In genomic region chr9:65288252-65288651, GRCm38 (mm10) we compare ENCODE assay signal across 9 mouse cellular contexts. TPM values are rescaled to one million over a fixed set of nuclear protein-coding genes. Genes with fewer than 3 reads are reported as not detected.
"Had no signal": no experiment of that assay in that cellular context is flagged by ENCODE, and none has a peak within 500 bp of the region (broad histone marks: within the 10 kb centered on the region; RNA-seq: fewer than 3 reads in every experiment).

No protein-coding gene starts in this region.

RNA-seq across cellular contexts. Expression of gene Cilp, which starts 23.3 kb away (rescaled TPM):
- total RNA-seq: hematopoietic stem cell, adult 5-6 weeks; layer of hippocampus, adult 18-20 months; layer of hippocampus, postnatal 25 days; layer of hippocampus, postnatal 36 days; left cerebral cortex, adult 18-20 months had no signal
- polyA plus RNA-seq: heart, embryonic 12.5 days; heart, embryonic 13.5 days; heart, embryonic 14.5 days; inflammation-experienced regulatory T-cells, adult 6 months had no signal
